Mouse (Mus musculus) telencephalon, adult 2 months (tissue): ENCODE measurements around the gene Hs1bp3.

Experiments used
- DNase-seq: peaks from one replicate; pipeline ENCODE4 v3.0.0-alpha.2; 2011; ENCODE audit warnings: low read depth, low spot score

Hs1bp3 gene

GRCm38 (mm10) chr12:8313270-8313771 is at the start of gene Hs1bp3:
Gene Hs1bp3 (plus strand): TSS chr12:8313432.
- DNase-seq, result no peak

- no peak for DNase-seq
These were observed 46.9 kb upstream of the Hs1bp3 start for GRCm38 (mm10) chr12:8266311-8266710.

GRCm38 (mm10) chr12:8269627-8270026 is 43.6 kb upstream of the Hs1bp3 start:
- no peak for DNase-seq

GRCm38 (mm10) chr12:8271405-8271804 is 41.8 kb upstream of the Hs1bp3 start:
- no peak for DNase-seq

- no peak for DNase-seq
These were observed 39.6 kb upstream of the Hs1bp3 start for GRCm38 (mm10) chr12:8273471-8274171.

- DNase-seq, result no peak
These were observed 37.8 kb upstream of the Hs1bp3 start for GRCm38 (mm10) chr12:8275424-8275823.

- DNase-seq, result no peak
These were observed 31.8 kb upstream of the Hs1bp3 start for GRCm38 (mm10) chr12:8281225-8282017.

- DNase-seq, result no peak
These were observed 25.3 kb upstream of the Hs1bp3 start for GRCm38 (mm10) chr12:8287970-8288369.

GRCm38 (mm10) chr12:8289099-8289498 is 24.1 kb upstream of the Hs1bp3 start:
- DNase-seq, result no peak

- DNase-seq, result no peak
These were observed 23.7 kb upstream of the Hs1bp3 start for GRCm38 (mm10) chr12:8289499-8289898.

GRCm38 (mm10) chr12:8291157-8291853 is 21.9 kb upstream of the Hs1bp3 start:
- no peak for DNase-seq

- DNase-seq, result no peak
These were observed 17.8 kb upstream of the Hs1bp3 start for GRCm38 (mm10) chr12:8295307-8295913.

GRCm38 (mm10) chr12:8296154-8296553 is 17.1 kb upstream of the Hs1bp3 start:
- no peak for DNase-seq

- no peak for DNase-seq
These were observed 15.5 kb upstream of the Hs1bp3 start for GRCm38 (mm10) chr12:8297586-8298214.

- DNase-seq, result no peak
These were observed 14.7 kb upstream of the Hs1bp3 start for GRCm38 (mm10) chr12:8298361-8299142.

- DNase-seq, result no peak
These were observed 13.8 kb upstream of the Hs1bp3 start for GRCm38 (mm10) chr12:8299143-8300110.

GRCm38 (mm10) chr12:8300111-8300480 is 13.1 kb upstream of the Hs1bp3 start:
- DNase-seq, result no peak

GRCm38 (mm10) chr12:8300521-8300920 is 12.7 kb upstream of the Hs1bp3 start:
- DNase-seq, result no peak
